Mouse (Mus musculus): ENCODE data around the gene Skap2. TPM values are rescaled to one million over a fixed set of nuclear protein-coding genes. Genes with fewer than 3 reads are reported as not detected.

The Skap2 gene
- total RNA-seq, 2 experiments from 2014 or later, result 4.5 to 4.9 TPM

Other genes starting within 250 kb of the Skap2 start
- not detected for gene Hoxa1, start 145.8 kb upstream of the Skap2 start, total RNA-seq (2021)
- not detected for gene Hoxa2, start 152.3 kb upstream of the Skap2 start, total RNA-seq (2021)
- gene 5730596B20Rik, start 164.9 kb upstream of the Skap2 start, total RNA-seq (2021), result not detected
- not detected for gene Hoxa4, start 179.2 kb upstream of the Skap2 start, total RNA-seq (2021)
- not detected for gene Hoxa5, start 192.0 kb upstream of the Skap2 start, total RNA-seq (2021)
- not detected for gene Hoxa6, start 196.2 kb upstream of the Skap2 start, total RNA-seq (2021)
- gene Hoxa3, start 200.8 kb upstream of the Skap2 start, total RNA-seq (2021), result not detected
- gene Gm28308, start 200.8 kb upstream of the Skap2 start, total RNA-seq (2021), result not detected
- not detected for gene Hoxa7, start 209.3 kb upstream of the Skap2 start, total RNA-seq (2021)
- not detected for gene Hoxa9, start 218.5 kb upstream of the Skap2 start, total RNA-seq (2021)
- not detected for gene Hoxa10, start 228.3 kb upstream of the Skap2 start, total RNA-seq (2021)
- gene Hoxa11, start 233.3 kb upstream of the Skap2 start, total RNA-seq (2021), result not detected
- gene Hoxa13, start 248.3 kb upstream of the Skap2 start, total RNA-seq (2021), result not detected